Mouse (Mus musculus): Measurements from ENCODE around the gene Phf19. TPM values are rescaled to one million over a fixed set of nuclear protein-coding genes. Genes with fewer than 3 reads are reported as not detected.

The Phf19 gene
- polyA plus RNA-seq, 1 experiment from 2014 or later: 2.7 TPM

DNA sequence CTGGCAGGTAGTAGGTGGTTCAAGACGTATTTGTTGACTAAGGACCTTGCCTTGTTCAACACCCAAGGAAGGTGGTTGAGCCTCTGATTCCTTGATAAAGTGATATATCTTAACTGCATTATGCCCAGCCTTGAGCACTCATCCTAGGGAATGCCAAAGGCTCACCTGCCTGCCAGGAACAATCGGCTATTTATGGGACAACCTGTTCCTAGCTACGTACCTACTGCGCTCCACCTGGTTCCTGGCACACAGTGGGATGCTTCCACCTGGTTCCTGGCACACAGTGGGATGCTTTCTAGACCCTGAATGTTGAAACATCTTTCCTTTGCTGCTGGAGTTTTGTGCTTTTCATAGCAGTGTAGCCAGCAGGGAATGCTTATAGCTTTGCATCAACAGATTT, 4.1 kb downstream of the Phf19 start:
- H3K4me1 ChIP-seq (replicated peaks; ENCODE audit: control insufficient read depth, insufficient read depth, low read length): no peaks in the 10 kb centered on the region
- H3K9ac ChIP-seq (ENCODE audit: low read depth, low read length): no peak overlapping the region
- peaks cover 18% of the 10 kb centered on the region for H3K36me3 ChIP-seq (ENCODE audit: control insufficient read depth, insufficient read depth)
- no peak overlapping the region for H3K27ac ChIP-seq (ENCODE audit: low read depth, low read length)
- H3K4me2 ChIP-seq (replicated peaks; ENCODE audit: low read depth): no peak overlapping the region
- H3K9me3 ChIP-seq (ENCODE audit: control insufficient read depth): no peaks in the 10 kb centered on the region
- H3K27me3 ChIP-seq (replicated peaks; ENCODE audit: control insufficient read depth, insufficient read depth, low read length): no peaks in the 10 kb centered on the region
- no peak for ATAC-seq
- TF ChIP-seq CTCF (IDR thresholded peaks at IDR 0.05; ENCODE audit: low read depth): no peak
- H3K4me3 ChIP-seq (ENCODE audit: low read depth, low read length): no peak overlapping the region
- 88% methylated on average over 4 of the region's 4 CpGs for WGBS

DNA sequence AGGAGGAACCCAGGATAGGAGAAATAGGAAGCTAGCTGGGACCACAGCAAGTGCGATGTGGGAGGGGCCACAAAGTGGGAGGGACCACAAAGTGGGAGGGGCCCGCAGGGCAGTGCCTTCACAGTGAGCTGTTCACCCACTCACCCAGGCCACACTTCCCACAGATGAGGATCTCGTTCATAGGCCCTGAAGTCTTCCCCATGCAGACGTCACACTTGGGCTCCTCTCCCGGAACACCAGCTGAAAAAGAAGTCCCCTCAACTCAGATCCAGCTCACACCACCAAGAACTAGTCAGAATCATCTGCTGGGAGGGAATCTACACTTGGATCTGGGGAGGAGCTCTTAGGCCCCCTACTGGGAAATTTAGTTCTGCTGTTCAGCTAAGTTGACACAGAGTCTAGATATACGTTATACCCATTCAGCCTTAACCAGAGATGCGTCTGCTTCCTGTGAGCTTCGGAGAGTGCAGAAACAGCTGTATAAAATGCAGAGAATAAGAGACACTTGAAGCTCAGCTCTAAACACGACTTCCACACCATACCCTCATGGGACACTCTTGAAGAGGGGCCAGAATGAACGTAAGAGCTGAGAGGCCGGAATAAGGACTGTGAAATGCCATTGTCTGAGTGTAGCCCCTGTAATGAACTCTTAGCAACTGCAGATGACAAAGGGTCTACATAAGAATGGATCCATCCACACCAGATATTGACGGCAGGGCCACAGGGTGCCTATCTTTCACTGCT, 6.8 kb downstream of the Phf19 start:
- WGBS: 52% methylated on average over 12 of the region's 12 CpGs
- TF ChIP-seq CTCF (IDR thresholded peaks at IDR 0.05; ENCODE audit: low read depth): peak; percentile 52

DNA sequence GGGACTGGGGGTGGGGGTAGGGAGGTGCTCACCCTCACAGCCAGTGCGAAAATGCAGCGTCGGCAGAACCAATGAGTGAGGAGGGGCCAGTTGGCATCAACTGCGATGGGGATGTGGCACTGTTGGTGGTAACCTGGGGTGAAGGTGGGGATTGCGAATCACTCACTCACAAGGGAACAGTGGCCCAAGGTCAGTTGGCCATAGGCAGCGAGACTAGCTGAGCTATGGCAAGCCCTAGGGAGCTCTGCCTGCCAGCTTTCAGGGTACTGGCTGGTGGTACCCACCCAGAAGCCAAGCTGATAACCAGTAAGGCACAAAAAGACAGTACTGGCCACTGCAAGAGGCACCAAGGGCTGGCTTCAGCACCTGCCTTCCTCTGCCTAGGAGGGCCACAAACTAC, 7.4 kb downstream of the Phf19 start:
- TF ChIP-seq CTCF (IDR thresholded peaks at IDR 0.05; ENCODE audit: low read depth): no peak
- peaks cover 23% of the 10 kb centered on the region for H3K36me3 ChIP-seq (ENCODE audit: control insufficient read depth, insufficient read depth)
- H3K4me3 ChIP-seq (ENCODE audit: low read depth, low read length): no peak overlapping the region
- 77% methylated on average over 6 of the region's 6 CpGs for WGBS
- H3K27me3 ChIP-seq (replicated peaks; ENCODE audit: control insufficient read depth, insufficient read depth, low read length): no peaks in the 10 kb centered on the region
- no peak for ATAC-seq
- H3K9ac ChIP-seq (ENCODE audit: low read depth, low read length): no peak overlapping the region
- H3K4me1 ChIP-seq (replicated peaks; ENCODE audit: control insufficient read depth, insufficient read depth, low read length): no peaks in the 10 kb centered on the region
- no peaks in the 10 kb centered on the region for H3K9me3 ChIP-seq (ENCODE audit: control insufficient read depth)
- H3K4me2 ChIP-seq (replicated peaks; ENCODE audit: low read depth): no peak overlapping the region
- no peak overlapping the region for H3K27ac ChIP-seq (ENCODE audit: low read depth, low read length)

More for the DNA sequence above, 6.8 kb downstream of the Phf19 start:
- no peak overlapping the region for H3K4me2 ChIP-seq (replicated peaks; ENCODE audit: low read depth)
- ATAC-seq: no peak
- H3K36me3 ChIP-seq (ENCODE audit: control insufficient read depth, insufficient read depth): peaks cover 20% of the 10 kb centered on the region
- no peak overlapping the region for H3K27ac ChIP-seq (ENCODE audit: low read depth, low read length)
- H3K27me3 ChIP-seq (replicated peaks; ENCODE audit: control insufficient read depth, insufficient read depth, low read length): no peaks in the 10 kb centered on the region
- no peak overlapping the region for H3K4me3 ChIP-seq (ENCODE audit: low read depth, low read length)
- H3K9me3 ChIP-seq (ENCODE audit: control insufficient read depth): no peaks in the 10 kb centered on the region
- no peaks in the 10 kb centered on the region for H3K4me1 ChIP-seq (replicated peaks; ENCODE audit: control insufficient read depth, insufficient read depth, low read length)
- H3K9ac ChIP-seq (ENCODE audit: low read depth, low read length): no peak overlapping the region

- TF ChIP-seq CTCF (IDR thresholded peaks at IDR 0.05; ENCODE audit: low read depth): no peak
- Histone ChIP-seq H3K27ac (ENCODE audit: low read depth, low read length) (peak overlapping the region; percentile 58; the same call in 1 of the 2 replicates), H3K27me3 (replicated peaks; ENCODE audit: control insufficient read depth, insufficient read depth, low read length) (no peaks in the 10 kb centered on the region), H3K4me3 (ENCODE audit: low read depth, low read length) (peak overlapping the region; percentile 22), H3K4me1 (replicated peaks; ENCODE audit: control insufficient read depth, insufficient read depth, low read length) (no peaks in the 10 kb centered on the region), H3K9me3 (ENCODE audit: control insufficient read depth) (no peaks in the 10 kb centered on the region), H3K4me2 (replicated peaks; ENCODE audit: low read depth) (peak overlapping the region; percentile 60), H3K36me3 (ENCODE audit: control insufficient read depth, insufficient read depth) (peaks cover 20% of the 10 kb centered on the region), H3K9ac (ENCODE audit: low read depth, low read length) (no peak overlapping the region)
- ATAC-seq: peak; percentile 96
- WGBS: under 1% methylated on average over 34 of the region's 34 CpGs
Observed at GRCm38 (mm10) chr2:34904849-34905542, 8.8 kb downstream of the Phf19 start.

DNA sequence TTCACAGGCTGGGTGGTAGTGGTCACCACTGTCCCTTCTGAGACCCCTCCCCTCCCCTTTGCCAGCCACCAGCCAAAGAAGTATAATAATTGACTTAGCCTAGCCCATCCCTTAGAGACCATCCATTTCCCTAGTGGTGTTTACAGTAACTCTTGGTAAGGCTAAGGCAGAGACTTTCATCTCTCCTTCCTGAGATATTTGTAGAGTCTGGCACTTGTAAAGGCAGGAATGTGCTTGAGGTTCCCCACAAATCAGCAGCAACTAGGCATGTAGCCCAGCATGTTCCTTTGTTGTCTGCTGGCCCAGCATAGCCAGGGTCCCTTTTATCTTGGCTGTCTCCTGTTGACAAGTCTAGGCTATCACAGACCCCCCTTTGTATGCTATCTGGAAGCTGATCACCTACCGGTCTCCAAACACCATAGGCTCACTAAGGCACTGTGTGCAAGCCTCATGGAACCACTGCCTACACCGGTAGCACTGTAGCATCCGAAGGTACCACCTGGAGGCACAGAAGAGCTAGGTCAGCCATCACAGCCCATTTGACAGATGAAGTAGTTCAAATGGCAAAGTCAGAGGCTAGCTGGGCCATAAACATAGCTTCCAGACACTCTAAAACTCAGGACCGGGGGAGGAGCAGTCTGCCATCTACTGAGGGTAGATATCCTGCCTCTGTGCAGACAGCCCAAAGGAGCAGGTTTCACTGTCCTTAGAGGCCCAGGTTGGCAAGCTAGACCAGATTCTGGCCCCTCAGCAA, 10.0 kb downstream of the Phf19 start:
- 64% methylated on average over 4 of the region's 4 CpGs for WGBS
- H3K9ac ChIP-seq (ENCODE audit: low read depth, low read length): no peak overlapping the region
- H3K4me2 ChIP-seq (replicated peaks; ENCODE audit: low read depth): no peak overlapping the region
- H3K4me1 ChIP-seq (replicated peaks; ENCODE audit: control insufficient read depth, insufficient read depth, low read length): no peaks in the 10 kb centered on the region
- H3K9me3 ChIP-seq (ENCODE audit: control insufficient read depth): no peaks in the 10 kb centered on the region
- no peak for TF ChIP-seq CTCF (IDR thresholded peaks at IDR 0.05; ENCODE audit: low read depth)
- H3K4me3 ChIP-seq (ENCODE audit: low read depth, low read length): no peak overlapping the region
- ATAC-seq: no peak
- peaks cover 15% of the 10 kb centered on the region for H3K36me3 ChIP-seq (ENCODE audit: control insufficient read depth, insufficient read depth)
- peak overlapping the region; percentile 58; the same call in 1 of the 2 replicates for H3K27ac ChIP-seq (ENCODE audit: low read depth, low read length)
- no peaks in the 10 kb centered on the region for H3K27me3 ChIP-seq (replicated peaks; ENCODE audit: control insufficient read depth, insufficient read depth, low read length)

DNA sequence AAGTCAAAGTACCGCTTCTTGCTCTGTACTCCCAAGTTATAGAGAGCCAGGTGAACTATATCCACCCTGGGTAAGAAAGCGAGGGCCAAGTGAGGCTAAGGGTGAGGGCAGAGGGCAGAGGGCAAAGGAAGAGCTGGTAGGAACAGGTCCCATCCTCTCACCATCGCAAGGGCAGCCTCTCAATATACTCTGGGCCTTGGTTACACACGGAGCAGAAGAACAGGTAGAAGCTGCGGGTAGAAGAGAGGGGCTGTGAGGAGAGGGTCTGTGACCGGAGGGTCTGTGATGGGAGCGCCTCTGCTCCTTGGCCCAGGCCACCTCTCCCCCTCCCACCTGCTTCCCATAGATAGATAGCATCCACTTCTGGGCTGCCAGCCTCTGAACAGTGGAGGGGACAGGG, 10.6 kb downstream of the Phf19 start:
- ATAC-seq: no peak
- Histone ChIP-seq H3K27ac (ENCODE audit: low read depth, low read length) (no peak overlapping the region), H3K36me3 (ENCODE audit: control insufficient read depth, insufficient read depth) (peaks cover 14% of the 10 kb centered on the region; the same call in 1 of the 2 replicates), H3K4me2 (replicated peaks; ENCODE audit: low read depth) (no peak overlapping the region), H3K4me3 (ENCODE audit: low read depth, low read length) (no peak overlapping the region), H3K27me3 (replicated peaks; ENCODE audit: control insufficient read depth, insufficient read depth, low read length) (no peaks in the 10 kb centered on the region), H3K9me3 (ENCODE audit: control insufficient read depth) (no peaks in the 10 kb centered on the region), H3K4me1 (replicated peaks; ENCODE audit: control insufficient read depth, insufficient read depth, low read length) (no peaks in the 10 kb centered on the region), H3K9ac (ENCODE audit: low read depth, low read length) (no peak overlapping the region)
- 87% methylated on average over 7 of the region's 7 CpGs for WGBS
- no peak for TF ChIP-seq CTCF (IDR thresholded peaks at IDR 0.05; ENCODE audit: low read depth)
